In genomic region chr3:69542962-69543361, GRCm38 (mm10) we compare ENCODE assay signal across 9 mouse cellular contexts. TPM values are rescaled to one million over a fixed set of nuclear protein-coding genes. Genes with fewer than 3 reads are reported as not detected.
DNase-seq lines count a peak whose midpoint lies in the region; ATAC-seq and TF ChIP-seq lines count a peak whose summit lies in the region.
"Had no signal": no experiment of that assay in that cellular context is flagged by ENCODE, and none has a peak within 500 bp of the region (broad histone marks: within the 10 kb centered on the region; RNA-seq: fewer than 3 reads in every experiment).

No protein-coding gene starts in this region.

- H3K36me3 ChIP-seq in heart, embryonic 10.5 days = no peaks in the 10 kb centered on the region
- H3K36me3 ChIP-seq in hindbrain, embryonic 11.5 days (ENCODE audit: control insufficient read depth, insufficient read depth, low read length) = no peaks in the 10 kb centered on the region
- no peaks in the 10 kb centered on the region for H3K36me3 ChIP-seq in lung, postnatal 0 days (ENCODE audit: insufficient read depth, low read length)

- peak; percentile 39 for DNase-seq in heart, embryonic 10.5 days (ENCODE audit: low spot score)
- no peak for DNase-seq in heart, postnatal 36 days
- peak; percentile 78 for DNase-seq in cerebellum, adult 11-12 months
- DNase-seq in hindbrain, embryonic 11.5 days (ENCODE audit: low spot score) = peak; percentile 35
- DNase-seq in lung, postnatal 0 days (ENCODE audit: low spot score) = peak; percentile 64
- DNase-seq in ovary, postnatal 10 days (ENCODE audit: low spot score) = no peak
- DNase-seq in heart, adult 18-20 months = no peak
- DNase-seq: heart, adult 11 months had no signal

- no peak for TF ChIP-seq CTCF in lung, postnatal 0 days (IDR thresholded peaks at IDR 0.05)

- H3K4me2 ChIP-seq in hindbrain, embryonic 11.5 days (replicated peaks; ENCODE audit: low read depth, low read length) = no peak overlapping the region
- no peak overlapping the region for H3K4me2 ChIP-seq in lung, postnatal 0 days (replicated peaks; ENCODE audit: low read depth, low read length)

- peaks cover 5% of the 10 kb centered on the region for H3K4me1 ChIP-seq in heart, embryonic 10.5 days
- H3K4me1 ChIP-seq in hindbrain, embryonic 11.5 days (replicated peaks; ENCODE audit: control insufficient read depth, insufficient read depth, low read length) = no peaks in the 10 kb centered on the region
- H3K4me1 ChIP-seq in lung, postnatal 0 days (ENCODE audit: insufficient read depth, low read depth, low read length) = no peaks in the 10 kb centered on the region

- peak; percentile 62 for ATAC-seq in hindbrain, embryonic 11.5 days (ENCODE audit: low FRiP score)
- peak; percentile 88 for ATAC-seq in lung, postnatal 0 days
- ATAC-seq in megakaryocyte-erythroid progenitor cell, adult 5-6 weeks (replicated peaks; ENCODE audit: low FRiP score, low TSS enrichment, poor library complexity, severe bottlenecking) = no peak

- no peaks in the 10 kb centered on the region for H3K9me3 ChIP-seq in heart, embryonic 10.5 days
- H3K9me3 ChIP-seq in hindbrain, embryonic 11.5 days (ENCODE audit: control insufficient read depth, low read length) = no peaks in the 10 kb centered on the region
- no peaks in the 10 kb centered on the region for H3K9me3 ChIP-seq in lung, postnatal 0 days (ENCODE audit: low read length)

- no peaks in the 10 kb centered on the region for H3K27me3 ChIP-seq in heart, embryonic 10.5 days (ENCODE audit: insufficient read depth, poor library complexity, severe bottlenecking)
- H3K27me3 ChIP-seq in hindbrain, embryonic 11.5 days (ENCODE audit: control insufficient read depth, insufficient read depth, low read length) = no peaks in the 10 kb centered on the region
- no peaks in the 10 kb centered on the region for H3K27me3 ChIP-seq in lung, postnatal 0 days (replicated peaks; ENCODE audit: insufficient read depth, low read length)

- intact Hi-C loops in heart, postnatal 36 days (cut with DNase I) = no loop called here

- no peak overlapping the region for H3K4me3 ChIP-seq in heart, embryonic 10.5 days
- H3K4me3 ChIP-seq in hindbrain, embryonic 11.5 days (ENCODE audit: low read depth, low read length) = no peak overlapping the region
- H3K4me3 ChIP-seq in lung, postnatal 0 days (ENCODE audit: low read depth, low read length) = no peak overlapping the region

- 77% methylated on average over 8 of the region's 8 CpGs for WGBS in heart, embryonic 10.5 days
- WGBS in hindbrain, embryonic 11.5 days = 60% methylated on average over 8 of the region's 8 CpGs
- WGBS in lung, postnatal 0 days = 55% methylated on average over 8 of the region's 8 CpGs

- no peak overlapping the region for H3K9ac ChIP-seq in hindbrain, embryonic 11.5 days (ENCODE audit: low read depth, low read length)
- no peak overlapping the region for H3K9ac ChIP-seq in lung, postnatal 0 days (replicated peaks; ENCODE audit: low read depth)

- TF ChIP-seq EP300 in lung, postnatal 0 days (IDR thresholded peaks at IDR 0.05) = peak; percentile 89

- no peak overlapping the region; the same call in 1 of the 2 replicates for H3K27ac ChIP-seq in heart, embryonic 10.5 days
- 0 out of 2 replicates have a peak overlapping the region, but pooled peaks have one; percentile 3 for H3K27ac ChIP-seq in hindbrain, embryonic 11.5 days (ENCODE audit: low read depth, low read length)
- H3K27ac ChIP-seq in lung, postnatal 0 days (ENCODE audit: low read length) = no peak overlapping the region

RNA-seq across cellular contexts. Expression of gene B3galnt1, which starts 55.8 kb away (rescaled TPM):
- polyA plus RNA-seq in heart, embryonic 10.5 days (2016; fragmentation: Nextera tagmentation; extraction: Ambion mirVana) = 26.5 and 27.7 TPM in 2 replicates
- total RNA-seq in heart, postnatal 36 days (2021) = 1 to 10 TPM; 2.0 to 3.4 TPM
- polyA plus RNA-seq in hindbrain, embryonic 11.5 days (2014; fragmentation: Nextera tagmentation; extraction: Ambion mirVana) = 45.4 and 46.6 TPM in 2 replicates
- 16.7 and 21.0 TPM in 2 replicates for polyA plus RNA-seq in lung, postnatal 0 days (2015; fragmentation: Nextera tagmentation; extraction: Ambion mirVana)
- total RNA-seq in heart, adult 18-20 months (2021) = 1 to 10 TPM; 1.8 to 1.9 TPM
- 0.82 TPM in 1 of 2 replicates, not detected in the other for total RNA-seq in megakaryocyte-erythroid progenitor cell, adult 5-6 weeks (2014; fragmentation: Nextera tagmentation)
- 0.99 TPM in 1 of 2 replicates, not detected in the other for total RNA-seq in megakaryocyte-erythroid progenitor cell, adult 5-6 weeks (2017)

Comparison
In these comparisons a context has a peak if more than half of its experiments do, and no peak if none do; other contexts are left out.
1. DNase-seq: peak in heart, embryonic 10.5 days (single experiment), cerebellum, adult 11-12 months (single experiment), hindbrain, embryonic 11.5 days (single experiment) and lung, postnatal 0 days (single experiment); none in heart, postnatal 36 days (0 of 2), ovary, postnatal 10 days (single experiment) and heart, adult 18-20 months (0 of 2).